Mouse (Mus musculus): ENCODE measurements around the gene Gm16181.

Gm16181 gene

DNA sequence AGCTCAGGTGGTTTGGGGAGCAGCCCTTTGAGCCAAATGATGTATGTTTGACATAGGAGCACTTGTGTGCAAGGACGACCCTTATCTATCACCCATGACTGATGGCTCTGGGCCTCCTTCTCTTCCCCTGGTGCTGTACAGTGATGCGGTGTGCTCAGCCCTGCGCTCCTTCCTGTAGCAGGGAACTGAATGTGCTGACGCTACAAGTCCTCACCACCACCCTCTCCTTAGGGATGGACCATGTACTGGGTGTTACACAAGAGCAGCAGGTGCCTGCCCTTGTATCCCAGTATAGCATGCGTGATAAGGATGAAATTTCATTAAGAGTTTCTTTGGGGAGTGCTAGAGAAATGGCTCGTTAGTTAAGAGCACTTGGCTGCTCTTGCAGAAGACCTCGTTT is 26.5 kb downstream of the Gm16181 start:
- ChIA-PET CTCF (interaction anchor here (0.7 to 7.7 kb wide), 8 partner anchors 9 to 84 kb away, joined by 3 to 101 read pairs (median 4); no protein-coding TSS in a partner anchor), POLR2A (interaction anchor here in 3 of 4 experiments (0.6 to 18.8 kb wide), 29 partner anchors 7 to 296 kb away, joined by 3 to 396 read pairs (median 4); partner anchors contain the start of genes Nfkbil1 (in 2 of the 3), Prrc2a (in 2 of the 3), Atp6v1g2 (in 1 of the 3) and D17H6S53E (in 1 of the 3))

DNA sequence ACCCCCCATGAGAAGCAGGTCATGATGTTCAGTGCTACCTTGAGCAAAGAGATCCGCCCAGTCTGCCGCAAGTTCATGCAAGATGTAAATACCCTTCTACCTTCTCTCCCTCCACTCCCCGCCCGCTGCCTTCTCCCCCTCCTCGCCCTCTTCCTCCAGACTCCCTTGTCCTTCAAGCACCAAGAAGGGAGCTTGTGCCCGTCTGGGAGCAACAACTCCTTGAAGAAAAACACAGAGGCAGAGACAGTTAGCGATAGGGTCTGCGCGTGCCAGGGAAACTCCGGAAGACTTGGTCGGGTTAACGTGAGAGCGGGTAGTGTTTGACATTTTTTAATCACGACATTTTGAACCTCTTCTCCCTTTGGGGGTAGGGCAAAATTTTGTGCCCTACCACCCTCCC is 28.4 kb downstream of the Gm16181 start:
- POLR2A ChIA-PET, result interaction anchor here in 3 of 4 experiments (0.8 to 18.8 kb wide), 13 partner anchors 3 to 111 kb away, joined by 3 to 396 read pairs (median 25); partner anchors contain the start of genes Ddx39b (in 3 of the 3), Prrc2a (in 2 of the 3), Atp6v1g2 (in 1 of the 3) and Nfkbil1 (in 1 of the 3)
- CTCF ChIA-PET, result interaction anchor here in 3 of 4 experiments (0.6 to 1.4 kb wide), 5 partner anchors 9 to 149 kb away, joined by 3 to 7 read pairs (median 3); no protein-coding TSS in a partner anchor

DNA sequence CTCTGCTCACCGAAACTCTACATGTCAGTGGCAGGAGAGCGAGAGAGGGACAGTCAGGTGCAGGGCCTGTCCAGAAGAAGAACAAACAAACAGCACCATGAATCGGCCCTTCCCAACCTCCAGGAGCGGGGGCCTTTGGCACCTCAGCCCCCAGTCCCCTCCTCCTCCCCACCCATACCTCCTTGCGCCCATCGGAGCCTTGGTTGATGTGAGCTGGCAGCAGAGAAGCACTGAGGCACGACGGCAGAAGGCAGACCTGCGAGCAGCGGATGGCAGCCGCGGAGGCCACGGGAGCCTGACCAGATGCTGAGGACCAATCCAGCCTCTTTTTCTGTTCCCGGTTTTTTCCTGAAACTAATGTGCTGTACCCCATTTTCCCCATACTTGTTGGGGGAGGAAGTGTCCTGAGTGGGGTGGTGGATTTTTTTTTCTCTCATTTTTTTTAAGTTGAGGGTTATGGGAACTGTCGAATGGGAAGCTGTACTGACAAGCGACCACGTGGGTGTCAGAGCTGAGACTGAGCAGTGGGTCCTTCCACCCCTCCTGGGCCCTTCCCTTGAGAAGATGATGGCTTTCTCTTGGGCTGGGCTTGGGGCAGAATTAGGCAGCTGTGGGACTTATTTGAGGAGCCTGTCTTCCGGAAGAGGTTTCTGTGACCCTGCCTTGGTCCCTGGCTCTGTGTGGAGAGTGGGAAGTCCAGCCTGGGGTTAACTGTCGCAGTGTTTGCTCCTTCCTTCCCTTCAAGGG is 29.0 kb downstream of the Gm16181 start:
- POLR2A ChIA-PET, result interaction anchor here (0.6 to 18.8 kb wide), 17 partner anchors 4 to 282 kb away, joined by 3 to 396 read pairs (median 19); partner anchors contain the start of genes Ddx39b (in 4 of the 4), Prrc2a (in 2 of the 4), Atp6v1g2 (in 1 of the 4) and Nfkbil1 (in 1 of the 4)

DNA sequence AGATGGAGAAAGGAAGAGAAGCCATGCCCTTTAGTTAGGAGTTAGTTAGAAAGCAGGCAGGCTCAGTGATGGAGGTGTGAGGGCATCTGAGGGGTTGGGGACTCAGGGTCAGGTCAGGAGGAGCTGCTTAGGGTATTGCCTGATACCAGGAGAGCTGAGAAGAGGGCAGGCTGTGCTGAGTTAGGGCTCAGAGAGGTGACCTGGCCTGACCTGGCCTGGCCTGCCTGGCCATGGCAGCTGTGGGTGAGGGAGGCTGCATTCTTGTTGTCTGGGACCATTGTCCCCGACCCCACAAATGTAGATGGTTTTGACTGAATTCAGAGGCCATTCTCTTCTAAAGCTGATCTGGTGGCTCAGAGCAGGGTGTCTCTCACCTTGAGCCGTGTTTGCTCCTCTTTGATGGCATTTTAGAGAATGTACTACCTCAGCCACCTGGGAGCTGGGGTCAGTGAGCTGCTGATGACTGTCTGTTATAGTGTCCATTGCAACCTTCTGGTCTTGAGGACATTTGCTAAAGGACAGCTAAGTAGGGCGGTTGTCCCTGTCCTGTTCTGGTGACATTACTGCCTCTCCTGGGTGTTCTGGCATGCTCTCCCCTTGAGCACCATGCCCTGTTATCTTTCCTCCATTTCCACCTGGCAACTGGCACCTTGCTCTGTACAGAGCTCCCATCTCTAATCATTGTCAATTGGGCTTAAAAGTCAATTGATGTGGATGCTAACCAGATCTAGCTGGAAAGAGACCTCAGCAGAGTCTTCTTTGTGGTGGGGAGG is 29.9 kb downstream of the Gm16181 start:
- POLR2A ChIA-PET, result interaction anchor here (0.7 to 18.8 kb wide), 30 partner anchors 4 to 585 kb away, joined by 3 to 396 read pairs (median 4); partner anchors contain the start of genes Ddx39b (in 4 of the 4), Prrc2a (in 2 of the 4), Atp6v1g2 (in 1 of the 4) and Nfkbil1 (in 1 of the 4)
- CTCF ChIA-PET, result interaction anchor here (0.6 to 4.6 kb wide), 10 partner anchors 9 to 84 kb away, joined by 3 to 33 read pairs (median 4); partner anchors contain the start of genes Atp6v1g2 (in 1 of the 4) and Ddx39b (in 1 of the 4)

More for the DNA sequence above, 29.0 kb downstream of the Gm16181 start:
- CTCF ChIA-PET, result interaction anchor here in 3 of 4 experiments (0.7 to 1.7 kb wide), 6 partner anchors 8 to 83 kb away, joined by 3 to 4 read pairs (median 4); partner anchors contain the start of gene Ddx39b (in 1 of the 3)

DNA sequence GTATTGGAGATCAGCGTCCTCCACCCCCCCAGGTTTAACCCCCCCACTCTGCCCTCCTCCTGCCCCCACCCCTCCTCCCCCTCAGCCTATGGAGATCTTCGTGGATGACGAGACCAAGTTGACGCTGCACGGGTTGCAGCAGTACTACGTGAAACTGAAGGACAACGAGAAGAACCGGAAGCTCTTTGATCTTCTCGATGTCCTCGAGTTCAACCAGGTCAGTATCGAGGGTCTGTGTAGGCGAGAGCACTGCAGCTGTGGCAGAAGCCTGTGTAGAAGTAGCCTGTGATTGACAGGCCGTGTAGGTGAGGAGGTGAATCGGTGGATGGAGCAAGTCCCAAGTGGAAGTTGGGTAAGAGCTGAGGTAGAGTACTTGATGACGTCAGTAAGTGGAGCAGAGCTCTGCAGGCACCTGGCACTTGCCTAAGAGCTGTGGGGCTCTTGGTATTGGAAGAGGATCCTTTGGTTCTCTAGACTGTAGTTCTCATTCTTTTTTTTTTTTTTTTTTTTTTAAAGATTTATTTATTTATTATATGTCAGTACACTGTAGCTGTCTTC is 30.6 kb downstream of the Gm16181 start:
- CTCF ChIA-PET, result interaction anchor here in 2 of 4 experiments (0.6 to 4.6 kb wide), 9 partner anchors 8 to 85 kb away, joined by 3 to 33 read pairs (median 4); partner anchors contain the start of genes Atp6v1g2 (in 1 of the 2) and Ddx39b (in 1 of the 2)
- POLR2A ChIA-PET, result interaction anchor here (0.6 to 18.8 kb wide), 33 partner anchors 4 to 585 kb away, joined by 3 to 396 read pairs (median 4); partner anchors contain the start of genes Ddx39b (in 4 of the 4), Prrc2a (in 2 of the 4), Atp6v1g2 (in 1 of the 4) and Nfkbil1 (in 1 of the 4)

DNA sequence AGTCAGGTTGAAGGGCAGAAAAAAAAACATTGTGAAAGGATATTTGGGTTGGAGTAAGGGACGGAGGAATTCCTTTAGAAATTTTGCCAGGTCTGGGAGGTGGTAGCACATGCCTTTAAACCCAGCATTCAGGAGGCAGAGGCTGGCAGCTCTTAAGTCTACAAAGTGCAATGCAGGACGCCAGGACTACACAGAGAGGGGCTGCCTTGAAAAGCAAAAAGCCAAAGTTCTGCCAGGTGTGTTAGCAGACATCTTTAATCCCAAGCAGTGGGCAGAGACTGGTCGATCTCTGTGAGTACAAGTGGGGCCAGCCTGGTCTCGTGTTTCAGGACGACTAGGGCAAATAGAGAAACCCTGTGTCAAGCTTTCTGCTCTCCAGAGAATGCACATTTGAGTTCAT is 31.3 kb downstream of the Gm16181 start:
- CTCF ChIA-PET, result interaction anchor here in 1 of 4 experiments (0.7 to 4.6 kb wide), 7 partner anchors 9 to 85 kb away, joined by 3 to 33 read pairs (median 5); no protein-coding TSS in a partner anchor
- POLR2A ChIA-PET, result interaction anchor here (0.6 to 18.8 kb wide), 27 partner anchors 3 to 584 kb away, joined by 3 to 396 read pairs (median 4); partner anchors contain the start of genes Ddx39b (in 4 of the 4), Prrc2a (in 2 of the 4) and Atp6v1g2 (in 1 of the 4)

DNA sequence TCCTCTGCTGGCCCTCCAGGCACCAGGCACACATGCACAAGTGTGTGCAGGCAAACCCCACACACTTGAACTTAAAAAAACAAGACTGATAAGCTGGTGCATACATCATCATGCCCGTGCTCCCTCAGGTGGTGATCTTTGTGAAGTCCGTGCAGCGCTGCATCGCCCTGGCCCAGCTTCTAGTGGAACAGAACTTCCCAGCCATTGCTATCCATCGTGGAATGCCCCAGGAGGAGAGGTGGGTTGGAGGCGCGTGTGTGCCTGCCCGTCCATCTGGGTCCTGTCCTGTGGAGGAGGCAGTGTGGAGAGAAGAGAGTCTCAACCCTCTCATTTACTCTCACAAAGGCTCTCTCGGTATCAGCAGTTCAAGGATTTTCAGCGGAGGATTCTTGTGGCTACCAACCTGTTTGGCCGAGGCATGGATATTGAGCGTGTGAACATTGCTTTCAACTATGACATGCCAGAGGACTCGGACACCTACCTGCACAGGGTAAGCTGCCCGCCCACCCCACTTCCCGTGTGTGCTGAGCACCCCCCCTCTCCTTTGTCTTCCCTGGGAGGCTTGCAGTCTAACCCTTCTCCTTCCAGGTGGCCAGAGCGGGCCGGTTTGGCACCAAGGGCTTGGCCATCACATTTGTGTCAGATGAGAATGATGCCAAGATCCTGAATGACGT is 32.1 kb downstream of the Gm16181 start:
- ChIA-PET CTCF (interaction anchor here in 1 of 4 experiments (0.7 to 5.6 kb wide), 5 partner anchors 10 to 86 kb away, joined by 3 to 101 read pairs (median 4); partner anchors contain the start of gene Ddx39b), POLR2A (interaction anchor here (0.9 to 18.8 kb wide), 16 partner anchors 7 to 337 kb away, joined by 3 to 396 read pairs (median 4); partner anchors contain the start of genes Ddx39b (in 4 of the 4) and Prrc2a (in 2 of the 4))

DNA sequence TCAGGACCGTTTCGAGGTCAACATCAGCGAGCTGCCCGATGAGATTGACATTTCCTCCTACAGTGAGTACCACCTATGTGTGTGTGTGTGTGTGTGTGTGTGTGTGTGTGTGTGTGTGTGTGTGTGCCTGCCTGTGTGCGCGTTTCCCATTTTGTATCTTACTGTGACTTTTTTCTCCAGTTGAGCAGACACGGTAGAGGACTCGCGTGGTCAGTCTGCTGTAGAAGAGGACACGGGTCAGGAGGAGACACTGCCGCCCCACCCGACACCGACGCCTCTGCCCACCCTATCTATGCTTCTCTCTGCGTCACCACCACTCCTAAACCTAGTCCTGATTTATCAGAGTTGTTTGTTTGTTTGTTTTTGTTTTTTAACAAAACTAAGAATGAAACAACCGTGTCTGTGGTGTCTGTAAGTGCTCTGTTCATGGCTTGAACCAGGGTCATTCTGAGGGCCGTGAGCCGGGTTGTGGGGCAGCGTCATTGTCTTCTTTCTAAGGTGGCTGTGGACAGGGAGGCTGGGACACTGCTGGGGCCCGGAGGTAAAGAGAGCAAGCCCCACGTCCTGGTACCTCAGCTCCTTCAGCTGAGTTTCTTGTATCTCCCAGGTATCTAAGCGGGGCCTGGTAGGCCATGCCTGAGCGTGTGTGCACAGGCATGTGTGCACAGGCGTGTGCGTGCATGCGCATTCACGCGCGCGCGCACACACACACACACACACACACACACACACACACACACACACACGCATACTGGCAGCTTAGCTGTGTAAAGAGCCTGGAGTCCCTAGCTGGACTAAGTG is 32.9 kb downstream of the Gm16181 start:
- ChIA-PET CTCF (interaction anchor here (0.6 to 5.6 kb wide), 19 partner anchors 8 to 360 kb away, joined by 3 to 101 read pairs (median 4); partner anchors contain the start of genes Nfkbil1 (in 2 of the 4) and Ddx39b (in 1 of the 4)), POLR2A (interaction anchor here (0.5 to 18.8 kb wide), 19 partner anchors 8 to 303 kb away, joined by 3 to 396 read pairs (median 5); partner anchors contain the start of genes Ddx39b (in 4 of the 4), Prrc2a (in 2 of the 4) and Ly6g5c (in 1 of the 4))

DNA sequence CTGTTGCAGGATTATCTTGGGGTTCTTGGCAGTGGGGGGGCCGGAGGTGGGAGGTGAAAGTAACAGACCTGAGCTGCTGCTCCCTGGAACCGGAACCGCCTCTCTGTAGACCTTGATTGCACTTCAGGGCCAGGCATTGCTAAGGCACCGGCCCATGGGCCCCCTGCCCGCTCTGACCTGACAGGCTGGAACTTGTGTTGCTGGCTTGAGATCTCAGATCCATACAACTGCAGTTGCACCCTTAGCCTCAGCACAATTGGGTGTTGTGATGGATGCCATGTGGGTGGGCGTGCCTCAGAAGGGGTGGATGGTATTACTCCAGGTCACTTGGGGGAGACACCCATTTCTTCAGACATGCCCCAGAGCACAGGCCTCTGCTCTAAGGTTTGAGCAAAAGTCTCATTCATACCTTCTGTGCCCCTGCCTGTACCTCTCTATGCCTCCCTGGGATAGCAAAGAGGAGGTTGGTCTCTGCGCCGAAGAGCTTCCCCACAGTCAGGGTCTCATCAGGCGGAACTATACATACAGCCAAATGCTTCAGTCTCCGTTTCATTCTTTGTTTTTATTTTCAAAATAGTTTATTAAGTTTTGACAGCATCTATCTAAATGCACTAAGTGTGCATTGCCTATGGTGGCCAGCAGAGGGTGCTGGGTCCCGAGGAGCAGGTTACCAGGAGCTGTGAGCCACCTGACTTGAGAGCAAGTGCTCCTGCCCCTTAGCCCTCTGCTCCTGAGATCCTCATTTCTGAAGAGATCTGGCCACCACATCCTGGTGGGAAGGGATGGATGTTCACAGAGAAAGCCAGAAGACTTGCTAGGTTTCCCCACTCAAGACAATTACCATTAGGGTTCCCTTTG is 33.8 kb downstream of the Gm16181 start:
- CTCF ChIA-PET, result interaction anchor here (0.5 to 5.6 kb wide), 50 partner anchors 8 to 1289 kb away, joined by 3 to 101 read pairs (median 4); partner anchors contain the start of genes Ddx39b (in 2 of the 4), Nfkbil1 (in 2 of the 4), Apom (in 1 of the 4) and Csnk2b (in 1 of the 4)
- POLR2A ChIA-PET, result interaction anchor here (0.6 to 18.8 kb wide), 35 partner anchors 8 to 304 kb away, joined by 3 to 396 read pairs (median 4); partner anchors contain the start of genes Ddx39b (in 4 of the 4), Prrc2a (in 2 of the 4), Atp6v1g2 (in 1 of the 4) and Ddah2 (in 1 of the 4)

DNA sequence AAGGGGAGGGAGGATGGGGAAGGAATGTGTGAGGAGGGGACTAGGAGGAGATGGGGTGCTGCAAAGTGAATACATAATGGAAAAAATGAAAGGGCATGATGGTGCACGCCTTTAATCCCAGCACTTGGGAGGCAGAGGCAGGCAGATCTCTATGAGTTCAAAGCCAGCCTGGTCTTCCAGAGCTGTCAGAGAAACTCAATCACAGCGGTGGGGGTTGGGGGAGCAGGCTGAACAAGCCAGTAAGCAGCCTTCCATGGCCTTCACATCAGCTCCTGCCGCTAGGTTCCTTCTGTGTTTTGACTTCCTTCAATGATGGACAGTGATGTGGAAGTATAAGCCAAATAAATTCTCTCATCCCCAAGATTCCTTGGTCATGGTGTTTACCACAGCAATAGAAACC is 34.7 kb downstream of the Gm16181 start:
- ChIA-PET CTCF (interaction anchor here (0.5 to 5.6 kb wide), 39 partner anchors 9 to 1290 kb away, joined by 3 to 101 read pairs (median 5); partner anchors contain the start of genes Ddx39b (in 2 of the 4), Nfkbil1 (in 2 of the 4), Apom (in 1 of the 4) and Csnk2b (in 1 of the 4)), POLR2A (interaction anchor here (0.6 to 18.8 kb wide), 27 partner anchors 9 to 305 kb away, joined by 3 to 396 read pairs (median 4); partner anchors contain the start of genes Ddx39b (in 3 of the 4), Prrc2a (in 2 of the 4), Atp6v1g2 (in 1 of the 4) and Ddah2 (in 1 of the 4))

DNA sequence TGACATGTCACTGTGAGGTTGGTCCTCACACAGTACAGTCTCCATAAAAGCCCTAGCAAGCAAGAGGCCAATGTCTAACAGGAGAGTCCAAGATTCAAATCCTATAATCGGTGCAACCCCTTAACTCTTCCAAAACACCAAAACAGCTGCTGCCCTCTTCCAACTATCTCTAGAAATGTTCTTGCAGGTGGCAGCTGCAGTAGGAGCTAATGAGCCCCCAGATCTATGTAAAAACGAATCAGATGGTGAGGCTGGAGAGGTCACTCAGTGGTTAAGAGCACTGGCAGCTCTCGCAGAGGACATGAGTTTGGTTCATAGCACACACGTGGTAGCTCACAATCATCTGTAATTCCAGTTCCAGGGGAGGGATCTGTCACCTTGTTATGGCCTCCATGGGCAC is 35.1 kb downstream of the Gm16181 start:
- ChIA-PET CTCF (interaction anchor here (1.2 to 5.6 kb wide), 15 partner anchors 9 to 164 kb away, joined by 3 to 101 read pairs (median 6); partner anchors contain the start of gene Ddx39b (in 1 of the 4)), POLR2A (interaction anchor here (1.0 to 18.8 kb wide), 17 partner anchors 10 to 118 kb away, joined by 3 to 396 read pairs (median 7); partner anchors contain the start of genes Ddx39b (in 3 of the 4), Prrc2a (in 2 of the 4) and Atp6v1g2 (in 1 of the 4))

DNA sequence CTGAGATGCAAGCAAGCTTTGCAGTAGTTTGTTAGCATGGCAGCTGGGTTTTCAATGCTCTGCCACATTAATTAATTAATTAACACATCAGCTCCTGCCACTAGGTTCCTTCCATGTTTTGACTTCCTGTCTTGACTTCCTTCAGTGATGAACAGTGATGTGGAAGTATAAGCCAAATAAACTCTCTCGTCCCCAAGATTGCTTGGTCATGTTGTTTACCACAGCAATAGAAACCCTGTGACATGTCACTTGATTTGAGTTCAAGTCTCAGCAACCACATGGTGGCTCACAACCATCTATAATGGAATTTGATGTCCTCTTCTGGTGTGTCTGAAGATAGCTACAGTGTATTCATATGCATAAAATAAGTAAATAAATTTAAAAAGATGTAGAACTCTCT is 36.7 kb downstream of the Gm16181 start:
- ChIA-PET CTCF (interaction anchor here (0.5 to 5.6 kb wide), 30 partner anchors 10 to 311 kb away, joined by 3 to 101 read pairs (median 7); partner anchors contain the start of gene Ddx39b (in 1 of the 4)), POLR2A (interaction anchor here (0.7 to 13.1 kb wide), 14 partner anchors 11 to 580 kb away, joined by 3 to 371 read pairs (median 4); partner anchors contain the start of genes Ddx39b (in 3 of the 4) and Nfkbil1 (in 1 of the 4))

DNA sequence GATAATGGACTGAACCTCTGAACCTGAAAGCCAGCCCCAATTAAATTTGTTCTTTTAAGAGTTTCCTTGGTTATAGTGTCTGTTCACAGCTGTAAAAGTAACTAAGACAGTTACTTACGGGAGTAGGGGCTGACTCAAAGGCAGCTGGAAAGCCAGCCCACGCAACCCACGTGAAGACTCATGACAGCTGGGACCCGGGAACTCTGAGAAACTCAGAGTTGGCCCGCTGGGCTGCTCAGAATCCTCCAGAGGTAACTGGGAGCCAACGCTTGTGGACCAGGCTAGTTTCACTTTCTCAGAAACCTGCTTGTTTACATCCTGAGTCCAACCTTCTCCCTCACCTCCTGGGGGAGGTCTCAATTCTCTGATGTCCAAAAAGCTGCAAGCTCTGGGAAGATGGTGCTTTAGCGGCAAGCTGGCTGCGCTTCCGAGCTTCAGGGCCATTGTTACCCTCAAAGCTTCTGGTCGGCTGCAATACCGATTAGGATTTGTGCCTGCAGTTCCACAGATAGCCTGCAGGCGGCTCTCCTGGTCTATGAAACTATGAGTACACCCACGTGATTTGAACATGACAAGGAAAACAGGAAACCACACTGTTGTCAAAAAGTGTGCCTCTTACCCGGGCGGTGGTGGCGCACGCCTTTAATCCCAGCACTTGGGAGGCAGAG is 37.3 kb downstream of the Gm16181 start:
- POLR2A ChIA-PET, result interaction anchor here (0.6 to 13.1 kb wide), 20 partner anchors 8 to 1142 kb away, joined by 3 to 371 read pairs (median 4); partner anchors contain the start of genes Ddx39b (in 3 of the 4) and Nfkbil1 (in 1 of the 4)
- CTCF ChIA-PET, result interaction anchor here (0.5 to 5.6 kb wide), 56 partner anchors 8 to 1300 kb away, joined by 3 to 101 read pairs (median 4); partner anchors contain the start of genes Ddx39b (in 1 of the 4) and Pou5f1 (in 1 of the 4)
